ENCODE assay signal across 29 mouse cellular contexts in genomic region chr14:79033396-79033795, GRCm38 (mm10).
DNase-seq lines count a peak whose midpoint lies in the region; ATAC-seq and TF ChIP-seq lines count a peak whose summit lies in the region.
"Had no signal": no experiment of that assay in that cellular context is flagged by ENCODE, and none has a peak within 500 bp of the region (broad histone marks: within the 10 kb centered on the region; RNA-seq: fewer than 3 reads in every experiment).

No protein-coding gene starts in this region.

- H3K4me1 ChIP-seq in hindbrain, embryonic 10.5 days (replicated peaks) = peaks cover 22% of the 10 kb centered on the region
- 0 out of 2 replicates have a peak, but pooled peaks cover 4% of the 10 kb centered on the region for H3K4me1 ChIP-seq in hindbrain, embryonic 12.5 days
- no peaks in the 10 kb centered on the region for H3K4me1 ChIP-seq in midbrain, embryonic 11.5 days (ENCODE audit: control insufficient read depth, insufficient read depth, low read length)
- no peaks in the 10 kb centered on the region for H3K4me1 ChIP-seq in midbrain, embryonic 14.5 days (ENCODE audit: control insufficient read depth, insufficient read depth, low read length)
- H3K4me1 ChIP-seq: liver, embryonic 15.5 days; megakaryocyte, embryonic 14.5 days; midbrain, embryonic 13.5 days had no signal

- TF ChIP-seq CTCF in layer of hippocampus, adult 2 months (conservative IDR thresholded peaks at IDR 0.05) = no peak

- no peak for DNase-seq in hindbrain, embryonic 10.5 days (ENCODE audit: low spot score)
- no peak for DNase-seq in layer of hippocampus, adult 2 months (ENCODE audit: low spot score in 2 of 2)
- DNase-seq in layer of hippocampus, adult 8-10 months (ENCODE audit: low spot score in 2 of 2) = no peak
- DNase-seq in midbrain, embryonic 11.5 days (ENCODE audit: low spot score, missing footprints) = peak; percentile 79
- no peak for DNase-seq in midbrain, embryonic 14.5 days
- no peak for DNase-seq in adipocyte (ENCODE audit: low spot score)
- DNase-seq: adrenal gland, postnatal 10 days; cerebellum, adult 8-10 months; cerebellum, postnatal 25 days; gastrocnemius, postnatal 36 days; heart, adult 18-20 months; heart, postnatal 4 days; kidney, adult 8-10 months; kidney, postnatal 4 days; layer of hippocampus, adult 9-11 months; liver; thymus, adult 18-20 months; thymus, postnatal 25 days had no signal

- no peaks in the 10 kb centered on the region for H3K9me3 ChIP-seq in hindbrain, embryonic 10.5 days
- H3K9me3 ChIP-seq in hindbrain, embryonic 12.5 days (replicated peaks) = no peaks in the 10 kb centered on the region
- H3K9me3 ChIP-seq in midbrain, embryonic 11.5 days (ENCODE audit: control insufficient read depth, low read length) = no peaks in the 10 kb centered on the region
- H3K9me3 ChIP-seq in midbrain, embryonic 14.5 days (ENCODE audit: control insufficient read depth, low read length) = no peaks in the 10 kb centered on the region
- H3K9me3 ChIP-seq: G1E; heart, embryonic 12.5 days; hindbrain, embryonic 15.5 days; liver, embryonic 15.5 days; megakaryocyte, embryonic 14.5 days; midbrain, embryonic 13.5 days had no signal

- H3K4me3 ChIP-seq in hindbrain, embryonic 10.5 days = no peak overlapping the region
- no peak overlapping the region for H3K4me3 ChIP-seq in hindbrain, embryonic 12.5 days
- no peak overlapping the region for H3K4me3 ChIP-seq in layer of hippocampus, adult 2 months
- no peak overlapping the region for H3K4me3 ChIP-seq in midbrain, embryonic 11.5 days (ENCODE audit: low read depth, low read length)
- no peak overlapping the region for H3K4me3 ChIP-seq in midbrain, embryonic 14.5 days (replicated peaks; ENCODE audit: low read depth, low read length)
- H3K4me3 ChIP-seq: erythroblast, embryonic 14.5 days; gastrocnemius, adult 2 months; heart, embryonic 12.5 days; hindbrain, embryonic 15.5 days; liver, embryonic 15.5 days; megakaryocyte, embryonic 14.5 days; midbrain, embryonic 13.5 days had no signal

- H3K27ac ChIP-seq in hindbrain, embryonic 10.5 days = 0 out of 2 replicates have a peak overlapping the region, but pooled peaks have one; percentile 12
- no peak overlapping the region for H3K27ac ChIP-seq in hindbrain, embryonic 12.5 days
- H3K27ac ChIP-seq in layer of hippocampus, adult 2 months = peak overlapping the region; percentile 86; the same call in 1 of the 2 replicates
- H3K27ac ChIP-seq in midbrain, embryonic 11.5 days (ENCODE audit: low read depth, low read length) = no peak overlapping the region
- H3K27ac ChIP-seq in midbrain, embryonic 14.5 days (replicated peaks; ENCODE audit: low read depth, low read length) = no peak overlapping the region
- H3K27ac ChIP-seq: hindbrain, embryonic 15.5 days; liver, embryonic 15.5 days; midbrain, embryonic 13.5 days had no signal

- no peaks in the 10 kb centered on the region for H3K27me3 ChIP-seq in hindbrain, embryonic 10.5 days (ENCODE audit: insufficient read depth, poor library complexity, severe bottlenecking)
- no peaks in the 10 kb centered on the region for H3K27me3 ChIP-seq in hindbrain, embryonic 12.5 days
- no peaks in the 10 kb centered on the region for H3K27me3 ChIP-seq in midbrain, embryonic 11.5 days (ENCODE audit: control insufficient read depth, insufficient read depth, low read length)
- H3K27me3 ChIP-seq in midbrain, embryonic 14.5 days (ENCODE audit: control insufficient read depth, insufficient read depth, low read length) = no peaks in the 10 kb centered on the region
- H3K27me3 ChIP-seq: heart, embryonic 12.5 days; hindbrain, embryonic 15.5 days; liver, embryonic 15.5 days; megakaryocyte, embryonic 14.5 days; midbrain, embryonic 13.5 days had no signal

- WGBS in hindbrain, embryonic 10.5 days = 58% methylated on average over 6 of the region's 6 CpGs
- 61% methylated on average over 6 of the region's 6 CpGs for WGBS in hindbrain, embryonic 12.5 days
- WGBS in midbrain, embryonic 11.5 days = 69% methylated on average over 6 of the region's 6 CpGs
- 65% methylated on average over 6 of the region's 6 CpGs for WGBS in midbrain, embryonic 14.5 days

- H3K36me3 ChIP-seq in hindbrain, embryonic 10.5 days = no peaks in the 10 kb centered on the region
- H3K36me3 ChIP-seq in hindbrain, embryonic 12.5 days = no peaks in the 10 kb centered on the region
- H3K36me3 ChIP-seq in midbrain, embryonic 11.5 days (ENCODE audit: control insufficient read depth, insufficient read depth, low read length) = no peaks in the 10 kb centered on the region
- H3K36me3 ChIP-seq in midbrain, embryonic 14.5 days (ENCODE audit: control insufficient read depth, insufficient read depth, low read length) = no peaks in the 10 kb centered on the region
- H3K36me3 ChIP-seq: hindbrain, embryonic 15.5 days; liver, embryonic 15.5 days; midbrain, embryonic 13.5 days had no signal

- no peak overlapping the region for H3K4me2 ChIP-seq in hindbrain, embryonic 12.5 days (replicated peaks)
- no peak overlapping the region for H3K4me2 ChIP-seq in midbrain, embryonic 11.5 days
- no peak overlapping the region for H3K4me2 ChIP-seq in midbrain, embryonic 14.5 days (ENCODE audit: low read length)
- H3K4me2 ChIP-seq: heart, embryonic 12.5 days; hindbrain, embryonic 15.5 days; liver, embryonic 15.5 days; midbrain, embryonic 13.5 days had no signal

- no peak overlapping the region for H3K9ac ChIP-seq in hindbrain, embryonic 12.5 days
- H3K9ac ChIP-seq in midbrain, embryonic 11.5 days (ENCODE audit: low read length) = no peak overlapping the region
- no peak overlapping the region for H3K9ac ChIP-seq in midbrain, embryonic 14.5 days (replicated peaks; ENCODE audit: low read length)
- H3K9ac ChIP-seq: heart, embryonic 12.5 days; hindbrain, embryonic 15.5 days; liver, embryonic 15.5 days; midbrain, embryonic 13.5 days had no signal

- ATAC-seq in hindbrain, embryonic 12.5 days (ENCODE audit: low FRiP score) = no peak
- ATAC-seq in midbrain, embryonic 11.5 days (ENCODE audit: low FRiP score) = no peak
- no peak for ATAC-seq in midbrain, embryonic 14.5 days (ENCODE audit: low FRiP score, low TSS enrichment)
- ATAC-seq: forebrain, embryonic 16.5 days; inflammation-experienced regulatory T-cells, adult 6 months; midbrain, embryonic 13.5 days had no signal

Comparison
In these comparisons a context has a peak if more than half of its experiments do, and no peak if none do; other contexts are left out.
1. H3K27ac ChIP-seq: peak in hindbrain, embryonic 10.5 days (single experiment) and layer of hippocampus, adult 2 months (single experiment); none in hindbrain, embryonic 12.5 days (single experiment), midbrain, embryonic 11.5 days (single experiment) and midbrain, embryonic 14.5 days (single experiment).